Mouse (Mus musculus) heart, embryonic 16.5 days (tissue): ENCODE results near the gene Inpp5a. TPM values are rescaled to one million over a fixed set of nuclear protein-coding genes. Genes with fewer than 3 reads are reported as not detected.

Source experiments
- ATAC-seq: fragments of 200-750 bp; cut with Nextera tagmentation; replicated peaks from 2 replicates; pipeline ENCODE4 v1.8.0; 2017; ENCODE audit warnings: moderate number of reproducible peaks; ENCODE audit not compliant: insufficient read depth, low FRiP score; ENCODE audit errors: extremely low read depth
- H3K27ac ChIP-seq: fragments of 300-500 bp; sonication (generic); 2 replicates; pipeline ENCODE4 v1.5.1; 2014; ENCODE audit warnings: mild to moderate bottlenecking, low read length, control low read depth, moderate library complexity
- H3K27me3 ChIP-seq: fragments of 300-500 bp; sonication (generic); 2 replicates; pipeline ENCODE4 v1.6.1; 2014; ENCODE audit warnings: low read length, mixed read lengths; ENCODE audit not compliant: control insufficient read depth, insufficient read depth
- H3K36me3 ChIP-seq: fragments of 300-500 bp; sonication (generic); 2 replicates; pipeline ENCODE4 v1.6.1; 2014; ENCODE audit not compliant: control insufficient read depth, insufficient read depth
- H3K4me1 ChIP-seq: fragments of 300-500 bp; sonication (generic); 2 replicates; pipeline ENCODE4 v1.6.1; 2014; ENCODE audit warnings: low read length, mixed read lengths; ENCODE audit not compliant: control insufficient read depth, insufficient read depth
- H3K4me2 ChIP-seq: fragments of 300-500 bp; sonication (generic); 2 replicates; pipeline ENCODE4 v1.6.1; 2014; ENCODE audit warnings: low read depth, mild to moderate bottlenecking, control low read depth, low read length
- H3K4me3 ChIP-seq: fragments of 300-500 bp; sonication (generic); 2 replicates; pipeline ENCODE4 v1.5.1; 2014; ENCODE audit warnings: mild to moderate bottlenecking, control low read depth, low read length
- H3K9ac ChIP-seq: fragments of 300-500 bp; sonication (generic); 2 replicates; pipeline ENCODE4 v1.6.1; 2014; ENCODE audit warnings: low read length, control low read depth
- H3K9me3 ChIP-seq: fragments of 300-500 bp; sonication (generic); replicated peaks from 2 replicates; pipeline ENCODE4 v1.6.1; 2016; ENCODE audit warnings: low read length; ENCODE audit not compliant: control insufficient read depth
- WGBS: fragments of 180-500 bp; shearing (Covaris S2); extraction: QIAGEN DNeasy Blood & Tissue Kit; methylation state at CpG from one replicate; pipeline ENCODE4 v1.1.7; 2014; 5-methylcytosine and 5-hydroxymethylcytosine counted together
- polyA plus RNA-seq: library from polyadenylated mRNA; unstranded; fragments of >200 nt; fragmentation: Nextera tagmentation; extraction: Ambion mirVana; gene quantifications from 2 replicates; pipeline ENCODE4 v1.2.1, GENCODE M21; 2015

The Inpp5a gene
- polyA plus RNA-seq, 1 experiment from 2014 or later, result 47.4 TPM

GRCm38 (mm10) chr7:139401791-139402190 is 12.9 kb downstream of the Inpp5a start:
- no peak for ATAC-seq
- Histone ChIP-seq H3K27me3 (no peaks in the 10 kb centered on the region), H3K9ac (no peak overlapping the region), H3K9me3 (no peaks in the 10 kb centered on the region), H3K27ac (no peak overlapping the region), H3K4me1 (peaks cover 63% of the 10 kb centered on the region), H3K4me3 (no peak overlapping the region), H3K36me3 (no peaks in the 10 kb centered on the region), H3K4me2 (no peak overlapping the region)
- WGBS, result 60% methylated on average over 8 of the region's 8 CpGs

- no peak for ATAC-seq
- Histone ChIP-seq H3K4me3 (no peak overlapping the region), H3K9ac (no peak overlapping the region), H3K4me1 (peaks cover 58% of the 10 kb centered on the region), H3K27me3 (no peaks in the 10 kb centered on the region), H3K4me2 (no peak overlapping the region), H3K36me3 (no peaks in the 10 kb centered on the region), H3K27ac (peak overlapping the region; percentile 38; the same call in 1 of the 2 replicates), H3K9me3 (no peaks in the 10 kb centered on the region)
- WGBS, result 64% methylated on average over 4 of the region's 4 CpGs
These were observed 13.8 kb downstream of the Inpp5a start for GRCm38 (mm10) chr7:139402721-139403120.

- no peak for ATAC-seq
- no peak overlapping the region for H3K4me2 ChIP-seq
- no peak overlapping the region for H3K27ac ChIP-seq
- no peak overlapping the region for H3K4me3 ChIP-seq
- H3K9me3 ChIP-seq, result no peaks in the 10 kb centered on the region
- H3K36me3 ChIP-seq, result no peaks in the 10 kb centered on the region
- peaks cover 52% of the 10 kb centered on the region for H3K4me1 ChIP-seq
- no peak overlapping the region for H3K9ac ChIP-seq
- no peaks in the 10 kb centered on the region for H3K27me3 ChIP-seq
- WGBS, result 70% methylated on average over 2 of the region's 2 CpGs
These were observed 17.7 kb downstream of the Inpp5a start for GRCm38 (mm10) chr7:139406581-139406980.

- no peaks in the 10 kb centered on the region for H3K36me3 ChIP-seq
- H3K27me3 ChIP-seq, result no peaks in the 10 kb centered on the region
- peaks cover 52% of the 10 kb centered on the region for H3K4me1 ChIP-seq
- H3K4me3 ChIP-seq, result no peak overlapping the region
- no peak overlapping the region for H3K9ac ChIP-seq
- ATAC-seq, result no peak
- no peak overlapping the region for H3K4me2 ChIP-seq
- H3K27ac ChIP-seq, result no peak overlapping the region
- no peaks in the 10 kb centered on the region for H3K9me3 ChIP-seq
These were observed 19.1 kb downstream of the Inpp5a start for GRCm38 (mm10) chr7:139407966-139408365.

GRCm38 (mm10) chr7:139409903-139410302 is 21.0 kb downstream of the Inpp5a start:
- H3K4me2 ChIP-seq, result no peak overlapping the region
- H3K36me3 ChIP-seq, result no peaks in the 10 kb centered on the region
- WGBS, result 37% methylated on average over 5 of the region's 5 CpGs
- H3K27ac ChIP-seq, result peak overlapping the region; percentile 34
- ATAC-seq, result no peak
- H3K4me3 ChIP-seq, result no peak overlapping the region
- H3K9me3 ChIP-seq, result no peaks in the 10 kb centered on the region
- no peaks in the 10 kb centered on the region for H3K27me3 ChIP-seq
- H3K4me1 ChIP-seq, result peaks cover 66% of the 10 kb centered on the region
- H3K9ac ChIP-seq, result no peak overlapping the region

GRCm38 (mm10) chr7:139412223-139412950 is 23.5 kb downstream of the Inpp5a start:
- H3K4me1 ChIP-seq, result peaks cover 83% of the 10 kb centered on the region
- H3K27ac ChIP-seq, result no peak overlapping the region
- no peak for ATAC-seq
- H3K9ac ChIP-seq, result no peak overlapping the region
- no peak overlapping the region for H3K4me3 ChIP-seq
- 18% methylated on average over 8 of the region's 8 CpGs for WGBS
- H3K9me3 ChIP-seq, result no peaks in the 10 kb centered on the region
- H3K27me3 ChIP-seq, result no peaks in the 10 kb centered on the region
- H3K4me2 ChIP-seq, result peak overlapping the region; percentile 1; the same call in 1 of the 2 replicates
- no peaks in the 10 kb centered on the region for H3K36me3 ChIP-seq

GRCm38 (mm10) chr7:139413400-139413799 is 24.5 kb downstream of the Inpp5a start:
- ATAC-seq, result no peak
- H3K4me3 ChIP-seq, result no peak overlapping the region
- no peaks in the 10 kb centered on the region for H3K27me3 ChIP-seq
- H3K9ac ChIP-seq, result no peak overlapping the region
- H3K4me1 ChIP-seq, result peaks cover 78% of the 10 kb centered on the region
- WGBS, result 41% methylated on average over 3 of the region's 3 CpGs
- no peak overlapping the region for H3K4me2 ChIP-seq
- H3K36me3 ChIP-seq, result no peaks in the 10 kb centered on the region
- H3K9me3 ChIP-seq, result no peaks in the 10 kb centered on the region
- peak overlapping the region; percentile 2 for H3K27ac ChIP-seq

GRCm38 (mm10) chr7:139415616-139416225 is 26.8 kb downstream of the Inpp5a start:
- ATAC-seq, result no peak; the same call in 1 of the 2 replicates
- peak overlapping the region; percentile 68 for H3K27ac ChIP-seq

GRCm38 (mm10) chr7:139418371-139418770 is 29.5 kb downstream of the Inpp5a start:
- Histone ChIP-seq H3K27me3 (no peaks in the 10 kb centered on the region), H3K4me1 (peaks cover 37% of the 10 kb centered on the region), H3K4me2 (no peak overlapping the region), H3K4me3 (no peak overlapping the region), H3K36me3 (no peaks in the 10 kb centered on the region), H3K9me3 (no peaks in the 10 kb centered on the region), H3K27ac (no peak overlapping the region), H3K9ac (no peak overlapping the region)
- no peak for ATAC-seq
- 89% methylated on average over 1 of the region's 1 CpGs for WGBS

More at GRCm38 (mm10) chr7:139415616-139416225, 26.8 kb downstream of the Inpp5a start:
- Histone ChIP-seq H3K9me3 (no peaks in the 10 kb centered on the region), H3K27me3 (no peaks in the 10 kb centered on the region), H3K4me3 (no peak overlapping the region), H3K4me1 (peaks cover 63% of the 10 kb centered on the region), H3K4me2 (no peak overlapping the region), H3K9ac (no peak overlapping the region), H3K36me3 (no peaks in the 10 kb centered on the region)
